Mouse (Mus musculus): ENCODE measurements at regions not wholly inside any gene's neighbourhood (a gene's known extent, or its start where the extent isn't known, plus 50 kb on each side); places are given as distances from the start of the nearest gene placed in this dataset.
A peak's percentile ranks its signal among the peaks of the same experiment; 100 is the strongest.

DNA sequence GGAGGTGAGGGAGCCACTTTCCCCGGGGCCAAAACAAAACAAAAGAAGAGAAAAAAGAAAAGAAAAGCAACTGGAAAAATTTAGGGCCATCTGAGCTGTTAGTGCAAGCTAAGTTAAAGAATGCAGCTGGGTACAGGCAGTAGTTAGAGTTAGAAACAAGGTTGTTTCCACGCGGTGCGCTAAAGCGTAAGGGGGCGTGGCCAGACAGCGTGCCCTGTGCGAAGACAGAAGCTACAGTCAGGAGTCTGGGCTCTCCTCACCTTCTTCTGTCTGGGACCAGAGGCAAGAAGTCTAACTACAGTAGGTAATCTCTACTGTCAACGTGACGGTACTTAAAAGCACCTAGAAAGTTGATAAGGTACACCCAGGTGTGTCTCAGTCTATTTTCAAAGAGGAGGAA, 435.9 kb downstream of the Vrk1 start:
- H3K27me3 ChIP-seq: 0 out of 2 replicates have a peak, but pooled peaks cover 10% of the 10 kb centered on the region
- no peak overlapping the region for H3K4me3 ChIP-seq
- no peak for ATAC-seq (ENCODE audit: low FRiP score, low read depth)
- 70% methylated on average over 10 of the region's 10 CpGs for WGBS
- no peaks in the 10 kb centered on the region for H3K36me3 ChIP-seq
- no peak overlapping the region for H3K9ac ChIP-seq (replicated peaks)
- H3K27ac ChIP-seq (replicated peaks): no peak overlapping the region
- H3K4me1 ChIP-seq: peaks cover 19% of the 10 kb centered on the region
- no peak overlapping the region for H3K4me2 ChIP-seq (replicated peaks)
- 0 out of 2 replicates have a peak, but pooled peaks cover 4% of the 10 kb centered on the region for H3K9me3 ChIP-seq

DNA sequence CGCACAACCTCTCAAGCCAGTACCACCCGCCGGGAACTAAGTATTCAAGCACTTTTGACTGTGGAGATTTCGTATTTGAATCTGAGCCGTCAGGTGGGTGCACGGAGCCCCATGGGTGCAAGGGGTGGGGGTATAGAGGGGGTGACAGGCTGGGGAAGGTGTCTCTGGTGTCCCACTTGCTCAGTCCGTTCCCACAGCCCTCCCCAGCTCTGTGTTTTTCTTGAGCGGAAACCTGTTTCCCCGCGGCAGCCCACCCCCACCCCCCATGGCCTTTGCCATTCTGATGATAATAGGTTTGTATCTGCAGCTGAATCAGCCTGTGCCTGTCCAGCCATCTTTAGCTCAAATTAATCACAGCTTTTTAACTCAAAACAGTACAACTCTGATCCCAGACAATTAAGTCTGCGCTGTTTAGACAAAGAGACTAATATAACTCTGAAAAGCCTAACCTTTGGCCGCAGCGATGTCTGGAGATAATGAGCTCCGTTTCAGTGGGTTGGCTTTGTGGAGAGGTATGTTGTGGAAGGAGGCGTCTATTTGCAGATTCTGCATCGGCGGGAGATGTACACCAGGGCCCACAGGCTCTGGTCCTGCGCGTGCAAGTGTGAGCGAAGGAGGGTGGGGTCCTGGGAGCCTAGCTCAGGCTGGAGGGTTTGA, 437.0 kb downstream of the Vrk1 start:
- Histone ChIP-seq H3K27ac (replicated peaks) (no peak overlapping the region), H3K4me3 (no peak overlapping the region), H3K36me3 (no peaks in the 10 kb centered on the region), H3K27me3 (0 out of 2 replicates have a peak, but pooled peaks cover 10% of the 10 kb centered on the region), H3K4me2 (replicated peaks) (no peak overlapping the region), H3K4me1 (peaks cover 19% of the 10 kb centered on the region), H3K9me3 (0 out of 2 replicates have a peak, but pooled peaks cover 4% of the 10 kb centered on the region), H3K9ac (replicated peaks) (no peak overlapping the region)
- WGBS: 52% methylated on average over 20 of the region's 20 CpGs
- ATAC-seq (ENCODE audit: low FRiP score, low read depth): no peak

GRCm38 (mm10) chr12:106448551-106448950, 438.5 kb downstream of the Vrk1 start:
- ATAC-seq (ENCODE audit: low FRiP score, low read depth): no peak
- 90% methylated on average over 6 of the region's 6 CpGs for WGBS
- Histone ChIP-seq H3K4me1 (peaks cover 19% of the 10 kb centered on the region), H3K9me3 (0 out of 2 replicates have a peak, but pooled peaks cover 4% of the 10 kb centered on the region), H3K4me3 (no peak overlapping the region), H3K9ac (replicated peaks) (no peak overlapping the region), H3K36me3 (no peaks in the 10 kb centered on the region), H3K27ac (replicated peaks) (no peak overlapping the region), H3K4me2 (replicated peaks) (no peak overlapping the region), H3K27me3 (0 out of 2 replicates have a peak, but pooled peaks cover 5% of the 10 kb centered on the region)

DNA sequence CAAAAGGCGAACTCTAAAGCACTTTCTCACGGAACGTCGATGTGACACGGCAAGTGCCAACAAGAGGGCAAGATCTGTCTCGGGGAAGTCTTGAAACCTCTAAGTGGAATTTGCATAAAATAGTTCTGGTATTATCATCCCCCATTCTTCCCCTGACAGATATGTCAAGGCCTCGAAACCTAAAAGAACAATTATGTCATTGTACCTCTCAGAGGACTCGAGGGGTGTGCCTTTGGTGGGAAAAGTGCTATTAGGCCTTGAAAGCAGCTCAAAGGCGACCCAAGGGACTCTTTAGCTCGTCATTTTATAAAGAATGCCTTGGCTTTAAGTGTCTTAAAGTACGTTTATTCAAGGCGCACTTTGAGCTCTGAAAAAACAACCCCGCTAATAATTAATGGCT, 443.5 kb downstream of the Vrk1 start:
- Histone ChIP-seq H3K27me3 (peaks cover 21% of the 10 kb centered on the region), H3K9ac (replicated peaks) (no peak overlapping the region), H3K4me3 (no peak overlapping the region), H3K4me2 (replicated peaks) (no peak overlapping the region), H3K27ac (replicated peaks) (no peak overlapping the region), H3K4me1 (no peaks in the 10 kb centered on the region), H3K36me3 (no peaks in the 10 kb centered on the region), H3K9me3 (no peaks in the 10 kb centered on the region)
- 60% methylated on average over 13 of the region's 13 CpGs for WGBS
- no peak for ATAC-seq (ENCODE audit: low FRiP score, low read depth)

DNA sequence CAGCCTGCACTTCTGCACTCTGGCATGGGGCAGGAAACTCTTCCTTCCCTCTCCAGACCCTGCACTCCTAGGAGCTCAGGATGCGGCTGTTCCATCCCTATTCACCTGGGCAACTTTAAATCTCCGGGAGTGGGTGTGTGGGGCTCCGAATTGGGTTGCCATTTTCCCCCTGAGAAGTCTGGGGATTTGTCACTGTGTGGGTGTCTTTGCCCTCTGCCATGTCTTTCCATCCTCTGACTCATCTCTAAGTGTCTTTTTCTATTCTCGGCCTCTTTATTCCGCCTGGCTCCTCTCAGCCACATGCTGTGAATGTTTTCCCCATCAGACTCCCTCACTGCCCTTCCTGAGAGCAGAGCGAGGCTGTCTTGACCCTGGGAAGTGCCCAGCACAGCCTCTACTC, 448.2 kb downstream of the Vrk1 start:
- Histone ChIP-seq H3K9me3 (no peaks in the 10 kb centered on the region), H3K27ac (replicated peaks) (no peak overlapping the region), H3K9ac (replicated peaks) (no peak overlapping the region), H3K4me1 (peaks cover 13% of the 10 kb centered on the region), H3K36me3 (no peaks in the 10 kb centered on the region), H3K4me2 (replicated peaks) (no peak overlapping the region), H3K4me3 (no peak overlapping the region), H3K27me3 (peaks cover 37% of the 10 kb centered on the region)
- no peak for ATAC-seq (ENCODE audit: low FRiP score, low read depth)
- WGBS: 47% methylated on average over 6 of the region's 6 CpGs

- H3K27ac ChIP-seq (replicated peaks): no peak overlapping the region
- peaks cover 24% of the 10 kb centered on the region for H3K4me1 ChIP-seq
- no peak for ATAC-seq (ENCODE audit: low FRiP score, low read depth)
- no peak overlapping the region for H3K9ac ChIP-seq (replicated peaks)
- H3K4me3 ChIP-seq: no peak overlapping the region
- H3K4me2 ChIP-seq (replicated peaks): no peak overlapping the region
- H3K9me3 ChIP-seq: no peaks in the 10 kb centered on the region
- peaks cover 41% of the 10 kb centered on the region for H3K27me3 ChIP-seq
- no peaks in the 10 kb centered on the region for H3K36me3 ChIP-seq
- 77% methylated on average over 7 of the region's 7 CpGs for WGBS
Observed at GRCm38 (mm10) chr12:106460650-106461049, 450.6 kb downstream of the Vrk1 start.

GRCm38 (mm10) chr12:106462281-106462680, 452.3 kb downstream of the Vrk1 start:
- Histone ChIP-seq H3K9ac (replicated peaks) (no peak overlapping the region), H3K27ac (replicated peaks) (peak overlapping the region; percentile 58), H3K9me3 (no peaks in the 10 kb centered on the region), H3K36me3 (no peaks in the 10 kb centered on the region), H3K4me1 (peaks cover 24% of the 10 kb centered on the region), H3K27me3 (peaks cover 37% of the 10 kb centered on the region), H3K4me3 (no peak overlapping the region), H3K4me2 (replicated peaks) (no peak overlapping the region)
- WGBS: 0% methylated on average over 3 of the region's 3 CpGs
- peak; percentile 74; the same call in 1 of the 2 replicates for ATAC-seq (ENCODE audit: low FRiP score, low read depth)

- ATAC-seq (ENCODE audit: low FRiP score, low read depth): no peak
- no peak overlapping the region for H3K4me3 ChIP-seq
- no peak overlapping the region for H3K4me2 ChIP-seq (replicated peaks)
- no peaks in the 10 kb centered on the region for H3K9me3 ChIP-seq
- peaks cover 45% of the 10 kb centered on the region for H3K4me1 ChIP-seq
- no peak overlapping the region for H3K27ac ChIP-seq (replicated peaks)
- no peak overlapping the region for H3K9ac ChIP-seq (replicated peaks)
- 42% methylated on average over 11 of the region's 11 CpGs for WGBS
- H3K27me3 ChIP-seq: peaks cover 24% of the 10 kb centered on the region; the same call in 1 of the 2 replicates
- H3K36me3 ChIP-seq: no peaks in the 10 kb centered on the region
Observed at GRCm38 (mm10) chr12:106464701-106465100, 454.7 kb downstream of the Vrk1 start.

- peak overlapping the region; percentile 58; the same call in 1 of the 2 replicates for H3K27ac ChIP-seq (replicated peaks)
- H3K9me3 ChIP-seq: no peaks in the 10 kb centered on the region
- H3K36me3 ChIP-seq: no peaks in the 10 kb centered on the region
- peak; percentile 83; the same call in 1 of the 2 replicates for ATAC-seq (ENCODE audit: low FRiP score, low read depth)
- H3K9ac ChIP-seq (replicated peaks): no peak overlapping the region
- peaks cover 32% of the 10 kb centered on the region for H3K4me1 ChIP-seq
- WGBS: 28% methylated on average over 18 of the region's 18 CpGs
- peak overlapping the region; percentile 31 for H3K4me2 ChIP-seq (replicated peaks)
- no peak overlapping the region for H3K4me3 ChIP-seq
- H3K27me3 ChIP-seq: peaks cover 22% of the 10 kb centered on the region; the same call in 1 of the 2 replicates
Observed at GRCm38 (mm10) chr12:106468173-106468860, 458.3 kb downstream of the Vrk1 start.

DNA sequence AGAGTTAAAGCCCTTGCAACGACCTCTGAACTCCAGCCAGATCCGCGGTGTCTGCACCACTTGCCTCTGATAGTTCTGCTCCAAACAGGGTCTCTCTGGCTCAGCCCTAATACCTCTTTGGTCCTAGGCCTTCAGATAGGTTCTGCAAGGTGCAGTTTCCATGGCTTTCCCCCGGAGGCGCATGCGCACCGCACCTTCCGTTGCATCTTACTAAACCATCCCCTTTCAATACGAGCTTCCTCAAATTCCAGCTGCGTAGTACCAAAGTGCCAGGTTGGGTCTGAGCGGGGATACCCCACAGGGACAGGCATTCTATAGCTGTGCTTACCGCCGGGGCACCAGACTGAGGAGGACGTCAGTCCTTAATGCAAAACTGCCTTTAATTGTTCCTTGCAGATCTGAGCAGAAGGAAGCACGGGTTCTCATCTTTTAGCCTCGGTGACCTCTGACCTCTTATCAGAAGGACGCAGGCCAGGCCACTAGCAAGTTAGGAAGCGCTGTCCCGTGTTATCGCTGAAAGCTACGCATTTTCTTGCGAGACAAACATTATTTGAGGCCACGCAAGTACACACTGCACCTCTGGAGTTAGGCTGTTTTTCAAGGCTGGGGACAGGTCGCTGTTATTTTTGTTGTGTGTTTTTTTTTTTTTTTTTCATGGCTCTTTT, 464.6 kb downstream of the Vrk1 start:
- Histone ChIP-seq H3K4me1 (peaks cover 34% of the 10 kb centered on the region), H3K4me2 (replicated peaks) (peak overlapping the region; percentile 39), H3K36me3 (no peaks in the 10 kb centered on the region), H3K27me3 (peaks cover 23% of the 10 kb centered on the region; the same call in 1 of the 2 replicates), H3K27ac (replicated peaks) (no peak overlapping the region), H3K4me3 (no peak overlapping the region), H3K9me3 (no peaks in the 10 kb centered on the region), H3K9ac (replicated peaks) (no peak overlapping the region)
- ATAC-seq (ENCODE audit: low FRiP score, low read depth): no peak; the same call in 1 of the 2 replicates
- 11% methylated on average over 24 of the region's 24 CpGs for WGBS

GRCm38 (mm10) chr12:106475486-106476050, 465.5 kb downstream of the Vrk1 start:
- no peak for ATAC-seq (ENCODE audit: low FRiP score, low read depth)
- Histone ChIP-seq H3K36me3 (no peaks in the 10 kb centered on the region), H3K9me3 (no peaks in the 10 kb centered on the region), H3K4me3 (no peak overlapping the region), H3K4me2 (replicated peaks) (no peak overlapping the region), H3K4me1 (peaks cover 44% of the 10 kb centered on the region), H3K9ac (replicated peaks) (no peak overlapping the region), H3K27ac (replicated peaks) (no peak overlapping the region), H3K27me3 (peaks cover 23% of the 10 kb centered on the region; the same call in 1 of the 2 replicates)
- WGBS: 70% methylated on average over 8 of the region's 8 CpGs

Measured in midbrain, embryonic 12.5 days (tissue).